Mouse (Mus musculus) limb, embryonic 14.5 days (tissue): ENCODE data around the gene Fgf22. TPM values are rescaled to one million over a fixed set of nuclear protein-coding genes. Genes with fewer than 3 reads are reported as not detected.
A peak's percentile ranks its signal among the peaks of the same experiment; 100 is the strongest.

Source experiments
- ATAC-seq: fragments of 200-750 bp; cut with Nextera tagmentation; 2 replicates; pipeline ENCODE4 v1.8.0; 2017; ENCODE audit warnings: low read depth, moderate number of reproducible peaks, moderate TSS enrichment; ENCODE audit not compliant: low FRiP score
- DNase-seq: peaks from one replicate; pipeline ENCODE4 v3.0.0-alpha.2; 2015; ENCODE audit warnings: low spot score
- H3K27ac ChIP-seq: fragments of 300-500 bp; sonication (generic); replicated peaks from 2 replicates; pipeline ENCODE4 v1.5.1; 2014; ENCODE audit warnings: low read depth, mild to moderate bottlenecking, low read length, moderate library complexity, mixed read lengths
- H3K27me3 ChIP-seq: fragments of 300-500 bp; sonication (generic); 2 replicates; pipeline ENCODE4 v1.6.1; 2014; ENCODE audit warnings: low read length, mixed read lengths; ENCODE audit not compliant: control insufficient read depth, insufficient read depth
- H3K36me3 ChIP-seq: fragments of 300-500 bp; sonication (generic); 2 replicates; pipeline ENCODE4 v1.6.1; 2014; ENCODE audit warnings: mild to moderate bottlenecking, low read length, moderate library complexity, mixed read lengths; ENCODE audit not compliant: control insufficient read depth, insufficient read depth
- H3K4me1 ChIP-seq: fragments of 300-500 bp; sonication (generic); 2 replicates; pipeline ENCODE4 v1.6.1; 2014; ENCODE audit warnings: antibody characterized with exemption, low read length, mixed read lengths; ENCODE audit not compliant: control insufficient read depth, insufficient read depth
- H3K4me2 ChIP-seq: fragments of 300-500 bp; sonication (generic); replicated peaks from 2 replicates; pipeline ENCODE4 v1.6.1; 2014; ENCODE audit warnings: low read depth, mild to moderate bottlenecking, low read length, moderate library complexity; ENCODE audit not compliant: severe bottlenecking
- H3K4me3 ChIP-seq: fragments of 300-500 bp; sonication (generic); replicated peaks from 2 replicates; pipeline ENCODE4 v1.5.1; 2014; ENCODE audit warnings: low read length
- H3K9ac ChIP-seq: fragments of 300-500 bp; sonication (generic); 2 replicates; pipeline ENCODE4 v1.6.1; 2014; ENCODE audit warnings: mild to moderate bottlenecking, low read depth, low read length, moderate library complexity; ENCODE audit not compliant: severe bottlenecking
- H3K9me3 ChIP-seq: fragments of 300-500 bp; sonication (generic); 2 replicates; pipeline ENCODE4 v1.6.1; 2016; ENCODE audit warnings: low read length; ENCODE audit not compliant: control insufficient read depth
- POLR2A ChIP-seq: fragments of 200-500 bp; IDR thresholded peaks from 2 replicates; pipeline ENCODE4 v1.8.0; 2012; ENCODE audit warnings: inconsistent platforms, mild to moderate bottlenecking, moderate library complexity, borderline replicate concordance; ENCODE audit not compliant: insufficient read depth, insufficient read length; ENCODE audit errors: extremely low read depth
- WGBS: fragments of 180-500 bp; shearing (Covaris S2); extraction: QIAGEN DNeasy Blood & Tissue Kit; methylation state at CpG from one replicate; pipeline ENCODE4 v1.1.7; 2014; 5-methylcytosine and 5-hydroxymethylcytosine counted together
- polyA plus RNA-seq, 2 experiments: library from polyadenylated mRNA; depleted of rRNA in 1 of 2; stranded (reverse) in 1 of 2; unstranded in 1 of 2; fragments of >200 nt; fragmentation: Nextera tagmentation in 1 of 2; extraction: Ambion mirVana in 1 of 2; gene quantifications; 2 replicates each; pipeline versions ENCODE4 v1.2.1 to v1.2.3; 2012 to 2014

Fgf22 gene
- polyA plus RNA-seq, 2 experiments: 0.13 to 0.21 TPM

GRCm38 (mm10) chr10:79714996-79715395 is 39.9 kb upstream of the Fgf22 start:
- H3K36me3 ChIP-seq: peaks cover 22% of the 10 kb centered on the region
- no peak for TF ChIP-seq POLR2A
- H3K9me3 ChIP-seq: no peaks in the 10 kb centered on the region
- no peak overlapping the region for H3K9ac ChIP-seq
- no peak overlapping the region for H3K27ac ChIP-seq
- WGBS: 70% methylated on average over 4 of the region's 4 CpGs
- peaks cover 9% of the 10 kb centered on the region; the same call in 1 of the 2 replicates for H3K4me1 ChIP-seq
- H3K27me3 ChIP-seq: peaks cover 43% of the 10 kb centered on the region
- H3K4me2 ChIP-seq: no peak overlapping the region
- H3K4me3 ChIP-seq: no peak overlapping the region
- ATAC-seq (no peak), DNase-seq (no peak)

- Histone ChIP-seq H3K9me3 (no peaks in the 10 kb centered on the region), H3K36me3 (peaks cover 8% of the 10 kb centered on the region), H3K27ac (no peak within 1 kb of the TSS), H3K4me3 (peak within 1 kb of the TSS; percentile 53), H3K4me1 (peaks cover 9% of the 10 kb centered on the region; the same call in 1 of the 2 replicates), H3K9ac (peak within 1 kb of the TSS; percentile 48), H3K27me3 (peaks cover 43% of the 10 kb centered on the region), H3K4me2 (peak within 1 kb of the TSS; percentile 86)
- WGBS: 4% methylated on average over 24 of the region's 91 CpGs
- ATAC-seq (no peak), DNase-seq (no peak)
- no peak for TF ChIP-seq POLR2A
These were observed 38.5 kb upstream of the Fgf22 start, which contains the start of gene Hcn2 for GRCm38 (mm10) chr10:79716254-79716987. Gene Hcn2, plus strand, starts transcription at chr10:79716634.

- Histone ChIP-seq H3K36me3 (peaks cover 3% of the 10 kb centered on the region; the same call in 1 of the 2 replicates), H3K9me3 (no peaks in the 10 kb centered on the region), H3K9ac (peak overlapping the region; percentile 48), H3K27me3 (peaks cover 43% of the 10 kb centered on the region), H3K27ac (no peak overlapping the region), H3K4me2 (peak overlapping the region; percentile 86), H3K4me3 (peak overlapping the region; percentile 53), H3K4me1 (peaks cover 9% of the 10 kb centered on the region; the same call in 1 of the 2 replicates)
- DNase-seq: no peak
- 0% methylated on average over 38 of the region's 44 CpGs for WGBS
- no peak for TF ChIP-seq POLR2A
- no peak for ATAC-seq
These were observed 37.9 kb upstream of the Fgf22 start for GRCm38 (mm10) chr10:79716988-79717355.

GRCm38 (mm10) chr10:79717640-79718357 is 37.1 kb upstream of the Fgf22 start:
- no peaks in the 10 kb centered on the region for H3K36me3 ChIP-seq
- WGBS: 6% methylated on average over 42 of the region's 43 CpGs
- peak overlapping the region; percentile 86 for H3K4me2 ChIP-seq
- H3K9me3 ChIP-seq: no peaks in the 10 kb centered on the region
- peaks cover 43% of the 10 kb centered on the region for H3K27me3 ChIP-seq
- no peak overlapping the region for H3K27ac ChIP-seq
- no peak overlapping the region for H3K9ac ChIP-seq
- DNase-seq (peak; percentile 87), ATAC-seq (no peak)
- H3K4me3 ChIP-seq: peak overlapping the region; percentile 53
- TF ChIP-seq POLR2A: no peak
- peaks cover 9% of the 10 kb centered on the region; the same call in 1 of the 2 replicates for H3K4me1 ChIP-seq

- no peak overlapping the region for H3K4me3 ChIP-seq
- no peak overlapping the region for H3K4me2 ChIP-seq
- no peak for TF ChIP-seq POLR2A
- peaks cover 9% of the 10 kb centered on the region; the same call in 1 of the 2 replicates for H3K4me1 ChIP-seq
- DNase-seq (no peak), ATAC-seq (no peak)
- H3K27me3 ChIP-seq: peaks cover 25% of the 10 kb centered on the region
- 56% methylated on average over 5 of the region's 5 CpGs for WGBS
- no peaks in the 10 kb centered on the region for H3K36me3 ChIP-seq
- no peak overlapping the region for H3K27ac ChIP-seq
- H3K9ac ChIP-seq: no peak overlapping the region
- no peaks in the 10 kb centered on the region for H3K9me3 ChIP-seq
These were observed 33.8 kb upstream of the Fgf22 start for GRCm38 (mm10) chr10:79721089-79721488.
